Mouse (Mus musculus) liver, embryonic 14.5 days (tissue): Measurements from ENCODE around the gene Engase. TPM values are rescaled to one million over a fixed set of nuclear protein-coding genes. Genes with fewer than 3 reads are reported as not detected.

Source experiments
- ATAC-seq: fragments of 200-750 bp; cut with Nextera tagmentation; 2 replicates; pipeline ENCODE4 v1.8.0; 2017; ENCODE audit warnings: moderate number of reproducible peaks, mild to moderate bottlenecking, moderate library complexity; ENCODE audit not compliant: insufficient read depth
- DNase-seq, 3 experiments: peaks; one replicate each; pipeline ENCODE4 v3.0.0-alpha.2; 2012 to 2013; ENCODE audit warnings: low read depth in 3 of 3, low spot score in 3 of 3
- H3K27ac ChIP-seq: fragments of 300-500 bp; sonication (generic); 2 replicates; pipeline ENCODE4 v1.5.1; 2014; ENCODE audit warnings: moderate library complexity, mild to moderate bottlenecking, control low read depth, inconsistent platforms
- H3K27me3 ChIP-seq: fragments of 300-500 bp; sonication (generic); 2 replicates; pipeline ENCODE4 v1.6.1; 2014; ENCODE audit warnings: mild to moderate bottlenecking, low read length, moderate library complexity; ENCODE audit not compliant: control insufficient read depth, insufficient read depth
- H3K36me3 ChIP-seq: fragments of 300-500 bp; sonication (generic); replicated peaks from 2 replicates; pipeline ENCODE4 v1.6.1; 2014; ENCODE audit warnings: low read depth; ENCODE audit not compliant: control insufficient read depth, insufficient read depth
- H3K4me1 ChIP-seq, 2 experiments: fragments of 200-500 bp in 1 of 2; fragments of 300-500 bp in 1 of 2; sonication (generic) in 1 of 2; replicated peaks; 2 replicates each; pipeline ENCODE4 v1.6.1; 2012 to 2014; ENCODE audit warnings: antibody characterized with exemption in 1 of 2, inconsistent platforms in 1 of 2, low read length in 1 of 2; ENCODE audit not compliant: control insufficient read depth in 2 of 2, insufficient read depth in 2 of 2
- H3K4me2 ChIP-seq: fragments of 300-500 bp; sonication (generic); 2 replicates; pipeline ENCODE4 v1.6.1; 2014; ENCODE audit warnings: low read depth, mild to moderate bottlenecking, control low read depth, moderate library complexity
- H3K4me3 ChIP-seq, 2 experiments: fragments of 200-500 bp in 1 of 2; fragments of 300-500 bp in 1 of 2; sonication (generic) in 1 of 2; 2 replicates each; pipeline ENCODE4 v1.5.1; 2012 to 2014; ENCODE audit warnings: low read depth in 2 of 2, low read length in 2 of 2, mild to moderate bottlenecking in 2 of 2, control low read depth in 1 of 2, inconsistent platforms in 1 of 2, moderate library complexity in 1 of 2; ENCODE audit not compliant: insufficient read depth in 1 of 2
- H3K9ac ChIP-seq: fragments of 300-500 bp; sonication (generic); replicated peaks from 2 replicates; pipeline ENCODE4 v1.6.1; 2014; ENCODE audit warnings: mild to moderate bottlenecking, control low read depth, moderate library complexity
- H3K9me3 ChIP-seq: fragments of 300-500 bp; sonication (generic); 2 replicates; pipeline ENCODE4 v1.6.1; 2016; ENCODE audit warnings: low read length, mixed read lengths; ENCODE audit not compliant: control insufficient read depth
- CTCF ChIP-seq: IDR thresholded peaks from 2 replicates; pipeline ENCODE4 v1.5.1; 2016; ENCODE audit warnings: antibody characterized with exemption, low read depth, control low read depth
- EP300 ChIP-seq: IDR thresholded peaks from 2 replicates; pipeline ENCODE4 v1.6.1; 2016; ENCODE audit warnings: antibody characterized with exemption, low read depth
- WGBS: fragments of 180-500 bp; shearing (Covaris S2); extraction: QIAGEN DNeasy Blood & Tissue Kit; methylation state at CpG from one replicate; pipeline ENCODE4 v1.1.7; 2014; ENCODE audit not compliant: insufficient replicate concordance; 5-methylcytosine and 5-hydroxymethylcytosine counted together
- polyA plus RNA-seq, 2 experiments: library from polyadenylated mRNA; depleted of rRNA in 1 of 2; stranded (reverse) in 1 of 2; unstranded in 1 of 2; fragments of >200 nt; fragmentation: Nextera tagmentation in 1 of 2; extraction: Ambion mirVana in 1 of 2; gene quantifications; 2 replicates each; pipeline versions ENCODE4 v1.2.1 to v1.2.3; 2012 to 2014

The Engase gene
- polyA plus RNA-seq, 2 experiments: 4.1 to 6.5 TPM

- Histone ChIP-seq H3K4me3 (no peak overlapping the region), H3K4me2 (no peak overlapping the region), H3K9ac (no peak overlapping the region), H3K4me1 (no peaks in the 10 kb centered on the region), H3K27ac (no peak overlapping the region), H3K9me3 (no peaks in the 10 kb centered on the region), H3K27me3 (no peaks in the 10 kb centered on the region), H3K36me3 (no peaks in the 10 kb centered on the region)
- WGBS: 55% methylated on average over 6 of the region's 6 CpGs
- TF ChIP-seq EP300 (no peak), CTCF (no peak)
- ATAC-seq (no peak), DNase-seq (no peak)
These were observed 35.2 kb downstream of the Engase start for GRCm38 (mm10) chr11:118511851-118512250.

GRCm38 (mm10) chr11:118512257-118512910 is 35.8 kb downstream of the Engase start:
- TF ChIP-seq CTCF (no peak), EP300 (no peak)
- H3K4me1 ChIP-seq: no peaks in the 10 kb centered on the region
- H3K9ac ChIP-seq: no peak overlapping the region
- H3K36me3 ChIP-seq: no peaks in the 10 kb centered on the region
- H3K9me3 ChIP-seq: no peaks in the 10 kb centered on the region
- DNase-seq (no peak), ATAC-seq (no peak)
- H3K4me3 ChIP-seq: no peak overlapping the region
- H3K27ac ChIP-seq: no peak overlapping the region
- H3K27me3 ChIP-seq: no peaks in the 10 kb centered on the region
- H3K4me2 ChIP-seq: no peak overlapping the region
- 51% methylated on average over 15 of the region's 15 CpGs for WGBS

GRCm38 (mm10) chr11:118517924-118518323 is 41.3 kb downstream of the Engase start:
- no peaks in the 10 kb centered on the region for H3K9me3 ChIP-seq
- no peaks in the 10 kb centered on the region for H3K4me1 ChIP-seq
- no peaks in the 10 kb centered on the region for H3K27me3 ChIP-seq
- DNase-seq (no peak), ATAC-seq (no peak)
- no peak overlapping the region for H3K9ac ChIP-seq
- no peaks in the 10 kb centered on the region for H3K36me3 ChIP-seq
- TF ChIP-seq CTCF: no peak
- TF ChIP-seq EP300: no peak
- no peak overlapping the region for H3K4me3 ChIP-seq
- 70% methylated on average over 7 of the region's 7 CpGs for WGBS
- H3K27ac ChIP-seq: no peak overlapping the region
- no peak overlapping the region for H3K4me2 ChIP-seq

GRCm38 (mm10) chr11:118518743-118519142 is 42.1 kb downstream of the Engase start:
- H3K27me3 ChIP-seq: no peaks in the 10 kb centered on the region
- H3K9ac ChIP-seq: no peak overlapping the region
- H3K4me3 ChIP-seq: no peak overlapping the region
- H3K36me3 ChIP-seq: no peaks in the 10 kb centered on the region
- H3K4me1 ChIP-seq: no peaks in the 10 kb centered on the region
- TF ChIP-seq EP300 (no peak), CTCF (no peak)
- ATAC-seq (no peak), DNase-seq (no peak)
- no peak overlapping the region for H3K27ac ChIP-seq
- H3K9me3 ChIP-seq: no peaks in the 10 kb centered on the region
- 64% methylated on average over 7 of the region's 7 CpGs for WGBS
- H3K4me2 ChIP-seq: no peak overlapping the region

- DNase-seq: no peak
- Histone ChIP-seq H3K4me1 (no peaks in the 10 kb centered on the region), H3K4me3 (no peak overlapping the region), H3K9me3 (no peaks in the 10 kb centered on the region), H3K9ac (no peak overlapping the region), H3K27ac (no peak overlapping the region), H3K4me2 (no peak overlapping the region), H3K36me3 (no peaks in the 10 kb centered on the region), H3K27me3 (no peaks in the 10 kb centered on the region)
- ATAC-seq: no peak
- 41% methylated on average over 5 of the region's 5 CpGs for WGBS
- no peak for TF ChIP-seq EP300
- TF ChIP-seq CTCF: peak; percentile 64
These were observed 43.6 kb downstream of the Engase start for GRCm38 (mm10) chr11:118520251-118520650.
